Mouse (Mus musculus): ENCODE results near the gene Ddx25. TPM values are rescaled to one million over a fixed set of nuclear protein-coding genes. Genes with fewer than 3 reads are reported as not detected.

Gene Ddx25
- polyA plus RNA-seq, 1 experiment from 2014 or later: 9.8 TPM

- Histone ChIP-seq H3K27me3 (ENCODE audit: control insufficient read depth, insufficient read depth, low read length) (no peaks in the 10 kb centered on the region), H3K36me3 (ENCODE audit: control insufficient read depth, insufficient read depth, low read length) (no peaks in the 10 kb centered on the region), H3K4me3 (ENCODE audit: low read depth, low read length) (no peak overlapping the region), H3K27ac (ENCODE audit: low read depth, low read length) (no peak overlapping the region), H3K4me1 (ENCODE audit: control insufficient read depth, insufficient read depth, low read length) (no peaks in the 10 kb centered on the region), H3K9me3 (ENCODE audit: control insufficient read depth, low read length) (no peaks in the 10 kb centered on the region), H3K4me2 (no peak overlapping the region), H3K9ac (ENCODE audit: low read length) (no peak overlapping the region)
- peak; percentile 59 for DNase-seq (ENCODE audit: low spot score, missing footprints)
- 53% methylated on average over 1 of the region's 1 CpGs for WGBS
- no peak for ATAC-seq (ENCODE audit: low FRiP score)
Observed at GRCm38 (mm10) chr9:35529796-35530195, 28.5 kb downstream of the Ddx25 start.

GRCm38 (mm10) chr9:35529141-35529540 is 29.2 kb downstream of the Ddx25 start:
- no peak overlapping the region for H3K4me3 ChIP-seq (ENCODE audit: low read depth, low read length)
- no peaks in the 10 kb centered on the region for H3K27me3 ChIP-seq (ENCODE audit: control insufficient read depth, insufficient read depth, low read length)
- WGBS: 65% methylated on average over 3 of the region's 3 CpGs
- H3K9me3 ChIP-seq (ENCODE audit: control insufficient read depth, low read length): no peaks in the 10 kb centered on the region
- H3K27ac ChIP-seq (ENCODE audit: low read depth, low read length): no peak overlapping the region
- no peak for ATAC-seq (ENCODE audit: low FRiP score)
- no peak overlapping the region for H3K4me2 ChIP-seq
- DNase-seq (ENCODE audit: low spot score, missing footprints): peak; percentile 49
- H3K4me1 ChIP-seq (ENCODE audit: control insufficient read depth, insufficient read depth, low read length): no peaks in the 10 kb centered on the region
- H3K36me3 ChIP-seq (ENCODE audit: control insufficient read depth, insufficient read depth, low read length): no peaks in the 10 kb centered on the region
- H3K9ac ChIP-seq (ENCODE audit: low read length): no peak overlapping the region

GRCm38 (mm10) chr9:35523941-35524411 is 34.4 kb downstream of the Ddx25 start:
- ATAC-seq (ENCODE audit: low FRiP score): peak; percentile 86

GRCm38 (mm10) chr9:35523541-35523940 is 34.8 kb downstream of the Ddx25 start:
- DNase-seq (ENCODE audit: low spot score, missing footprints): peak; percentile 87
- Histone ChIP-seq H3K36me3 (ENCODE audit: control insufficient read depth, insufficient read depth, low read length) (no peaks in the 10 kb centered on the region), H3K27me3 (ENCODE audit: control insufficient read depth, insufficient read depth, low read length) (no peaks in the 10 kb centered on the region), H3K9ac (ENCODE audit: low read length) (no peak overlapping the region), H3K4me3 (ENCODE audit: low read depth, low read length) (no peak overlapping the region), H3K4me2 (no peak overlapping the region), H3K27ac (ENCODE audit: low read depth, low read length) (no peak overlapping the region), H3K4me1 (ENCODE audit: control insufficient read depth, insufficient read depth, low read length) (peaks cover 10% of the 10 kb centered on the region), H3K9me3 (ENCODE audit: control insufficient read depth, low read length) (no peaks in the 10 kb centered on the region)
- ATAC-seq (ENCODE audit: low FRiP score): peak; percentile 73
- WGBS: 18% methylated on average over 5 of the region's 5 CpGs

More at GRCm38 (mm10) chr9:35523941-35524411, 34.4 kb downstream of the Ddx25 start:
- no peak overlapping the region for H3K4me2 ChIP-seq
- H3K9me3 ChIP-seq (ENCODE audit: control insufficient read depth, low read length): no peaks in the 10 kb centered on the region
- no peak overlapping the region for H3K9ac ChIP-seq (ENCODE audit: low read length)
- H3K36me3 ChIP-seq (ENCODE audit: control insufficient read depth, insufficient read depth, low read length): no peaks in the 10 kb centered on the region
- 27% methylated on average over 7 of the region's 7 CpGs for WGBS
- H3K27ac ChIP-seq (ENCODE audit: low read depth, low read length): no peak overlapping the region
- no peak overlapping the region for H3K4me3 ChIP-seq (ENCODE audit: low read depth, low read length)
- H3K4me1 ChIP-seq (ENCODE audit: control insufficient read depth, insufficient read depth, low read length): peaks cover 10% of the 10 kb centered on the region
- peak; percentile 97 for DNase-seq (ENCODE audit: low spot score, missing footprints)
- no peaks in the 10 kb centered on the region for H3K27me3 ChIP-seq (ENCODE audit: control insufficient read depth, insufficient read depth, low read length)

GRCm38 (mm10) chr9:35522821-35523515 is 35.4 kb downstream of the Ddx25 start:
- peaks cover 10% of the 10 kb centered on the region for H3K4me1 ChIP-seq (ENCODE audit: control insufficient read depth, insufficient read depth, low read length)
- WGBS: 88% methylated on average over 1 of the region's 1 CpGs
- peak; percentile 59 for DNase-seq (ENCODE audit: low spot score, missing footprints)
- no peaks in the 10 kb centered on the region for H3K9me3 ChIP-seq (ENCODE audit: control insufficient read depth, low read length)
- H3K36me3 ChIP-seq (ENCODE audit: control insufficient read depth, insufficient read depth, low read length): no peaks in the 10 kb centered on the region
- H3K27me3 ChIP-seq (ENCODE audit: control insufficient read depth, insufficient read depth, low read length): no peaks in the 10 kb centered on the region
- no peak overlapping the region for H3K4me2 ChIP-seq
- H3K4me3 ChIP-seq (ENCODE audit: low read depth, low read length): no peak overlapping the region
- no peak overlapping the region for H3K9ac ChIP-seq (ENCODE audit: low read length)
- H3K27ac ChIP-seq (ENCODE audit: low read depth, low read length): no peak overlapping the region
- ATAC-seq (ENCODE audit: low FRiP score): no peak

- ATAC-seq (ENCODE audit: low FRiP score) (no peak), DNase-seq (ENCODE audit: low spot score, missing footprints) (peak; percentile 51)
- no peak overlapping the region for H3K4me2 ChIP-seq
- no peaks in the 10 kb centered on the region for H3K9me3 ChIP-seq (ENCODE audit: control insufficient read depth, low read length)
- H3K27ac ChIP-seq (ENCODE audit: low read depth, low read length): no peak overlapping the region
- no peaks in the 10 kb centered on the region for H3K36me3 ChIP-seq (ENCODE audit: control insufficient read depth, insufficient read depth, low read length)
- H3K27me3 ChIP-seq (ENCODE audit: control insufficient read depth, insufficient read depth, low read length): no peaks in the 10 kb centered on the region
- no peak overlapping the region for H3K4me3 ChIP-seq (ENCODE audit: low read depth, low read length)
- H3K4me1 ChIP-seq (ENCODE audit: control insufficient read depth, insufficient read depth, low read length): peaks cover 10% of the 10 kb centered on the region
- WGBS: 73% methylated on average over 2 of the region's 2 CpGs
- H3K9ac ChIP-seq (ENCODE audit: low read length): no peak overlapping the region
Observed at GRCm38 (mm10) chr9:35522241-35522640, 36.1 kb downstream of the Ddx25 start.

GRCm38 (mm10) chr9:35520631-35521348 is 37.5 kb downstream of the Ddx25 start:
- Histone ChIP-seq H3K4me2 (no peak overlapping the region), H3K27me3 (ENCODE audit: control insufficient read depth, insufficient read depth, low read length) (no peaks in the 10 kb centered on the region), H3K27ac (ENCODE audit: low read depth, low read length) (no peak overlapping the region), H3K9ac (ENCODE audit: low read length) (no peak overlapping the region), H3K4me1 (ENCODE audit: control insufficient read depth, insufficient read depth, low read length) (peaks cover 10% of the 10 kb centered on the region), H3K36me3 (ENCODE audit: control insufficient read depth, insufficient read depth, low read length) (no peaks in the 10 kb centered on the region), H3K4me3 (ENCODE audit: low read depth, low read length) (no peak overlapping the region), H3K9me3 (ENCODE audit: control insufficient read depth, low read length) (no peaks in the 10 kb centered on the region)
- DNase-seq (ENCODE audit: low spot score, missing footprints) (peak; percentile 61), ATAC-seq (ENCODE audit: low FRiP score) (no peak)
- 83% methylated on average over 6 of the region's 6 CpGs for WGBS

GRCm38 (mm10) chr9:35518169-35518568 is 40.2 kb downstream of the Ddx25 start, which contains the start of gene Gm1113:
Gene Gm1113, minus strand, starts transcription at chr9:35518269.
- Histone ChIP-seq H3K27me3 (ENCODE audit: control insufficient read depth, insufficient read depth, low read length) (no peaks in the 10 kb centered on the region), H3K27ac (ENCODE audit: low read depth, low read length) (no peak within 1 kb of the TSS), H3K4me3 (ENCODE audit: low read depth, low read length) (no peak within 1 kb of the TSS), H3K9ac (ENCODE audit: low read length) (no peak within 1 kb of the TSS), H3K4me2 (no peak within 1 kb of the TSS), H3K4me1 (ENCODE audit: control insufficient read depth, insufficient read depth, low read length) (peaks cover 2% of the 10 kb centered on the region; the same call in 1 of the 2 replicates), H3K9me3 (ENCODE audit: control insufficient read depth, low read length) (no peaks in the 10 kb centered on the region), H3K36me3 (ENCODE audit: control insufficient read depth, insufficient read depth, low read length) (no peaks in the 10 kb centered on the region)
- DNase-seq (ENCODE audit: low spot score, missing footprints): no peak
- WGBS: 80% methylated on average over 3 of the region's 3 CpGs
- ATAC-seq (ENCODE audit: low FRiP score): no peak

GRCm38 (mm10) chr9:35516711-35517110 is 41.6 kb downstream of the Ddx25 start:
- DNase-seq (ENCODE audit: low spot score, missing footprints) (no peak), ATAC-seq (ENCODE audit: low FRiP score) (no peak)
- no peak overlapping the region for H3K4me2 ChIP-seq
- no peaks in the 10 kb centered on the region for H3K9me3 ChIP-seq (ENCODE audit: control insufficient read depth, low read length)
- H3K9ac ChIP-seq (ENCODE audit: low read length): no peak overlapping the region
- no peak overlapping the region for H3K4me3 ChIP-seq (ENCODE audit: low read depth, low read length)
- WGBS: 90% methylated on average over 16 of the region's 16 CpGs
- no peak overlapping the region for H3K27ac ChIP-seq (ENCODE audit: low read depth, low read length)
- H3K27me3 ChIP-seq (ENCODE audit: control insufficient read depth, insufficient read depth, low read length): no peaks in the 10 kb centered on the region
- no peaks in the 10 kb centered on the region for H3K36me3 ChIP-seq (ENCODE audit: control insufficient read depth, insufficient read depth, low read length)
- H3K4me1 ChIP-seq (ENCODE audit: control insufficient read depth, insufficient read depth, low read length): no peaks in the 10 kb centered on the region

Measured in midbrain, embryonic 11.5 days (tissue).